Comparison of ENCODE assay signal across 8 mouse cellular contexts in the genomic region with DNA sequence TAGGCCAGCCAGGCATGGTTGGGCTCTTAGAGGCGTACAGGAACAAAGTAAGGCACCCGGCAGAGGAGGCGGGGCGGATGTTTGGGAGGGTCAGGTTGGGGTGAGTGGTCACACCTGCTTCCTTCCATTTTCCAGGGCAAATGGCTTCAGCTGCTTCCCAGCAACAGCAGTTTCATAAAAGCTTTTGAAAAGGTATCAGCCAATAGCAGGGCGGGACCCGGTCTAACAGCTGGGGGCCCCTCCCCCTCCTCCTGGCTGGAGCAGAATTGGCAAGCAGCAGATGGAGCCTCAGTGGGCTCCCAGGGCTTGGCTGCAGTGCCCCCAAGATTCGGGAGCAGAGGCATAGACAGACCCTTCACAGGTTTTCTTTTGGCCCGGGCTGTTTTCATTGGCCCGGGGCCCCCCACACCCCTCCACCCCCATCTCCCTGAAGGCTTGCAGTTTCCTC. TPM values are rescaled to one million over a fixed set of nuclear protein-coding genes. Genes with fewer than 3 reads are reported as not detected.
A peak's percentile ranks its signal among the peaks of the same experiment; 100 is the strongest.
DNase-seq lines count a peak whose midpoint lies in the region; ATAC-seq and TF ChIP-seq lines count a peak whose summit lies in the region.

No protein-coding gene starts in this region.

- H3K27me3 ChIP-seq in forebrain, embryonic 12.5 days = no peaks in the 10 kb centered on the region

- peak overlapping the region; percentile 55 for H3K4me3 ChIP-seq in gastrocnemius, adult 2 months
- peak overlapping the region; percentile 16 for H3K4me3 ChIP-seq in forebrain, embryonic 12.5 days (replicated peaks)

- ATAC-seq in forebrain, embryonic 12.5 days (ENCODE audit: low FRiP score) = peak; percentile 95

- 2% methylated on average over 9 of the region's 9 CpGs for WGBS in forebrain, embryonic 12.5 days

- no peaks in the 10 kb centered on the region for H3K9me3 ChIP-seq in forebrain, embryonic 12.5 days

- H3K4me2 ChIP-seq in forebrain, embryonic 12.5 days = peak overlapping the region; percentile 47

- TF ChIP-seq CTCF in gastrocnemius, adult 2 months (IDR thresholded peaks at IDR 0.05) = no peak

- H3K36me3 ChIP-seq in forebrain, embryonic 12.5 days (replicated peaks) = no peaks in the 10 kb centered on the region

- peaks cover 30% of the 10 kb centered on the region for H3K4me1 ChIP-seq in forebrain, embryonic 12.5 days

- H3K9ac ChIP-seq in forebrain, embryonic 12.5 days = peak overlapping the region; percentile 44

- DNase-seq in gastrocnemius, adult 2 months = peak; percentile 58
- DNase-seq in gastrocnemius, adult 18-20 months (ENCODE audit: low spot score) = no peak
- DNase-seq in heart, postnatal 36 days = peak; percentile 45 to 48
- DNase-seq in kidney, postnatal 4 days = peak; percentile 80 to 88
- peak; percentile 82 for DNase-seq in neural tube, embryonic 10.5 days (ENCODE audit: extremely low spot score, low spot score)
- no peak for DNase-seq in frontal cortex, postnatal 36 days (ENCODE audit: low spot score in 2 of 2)
- no peak for DNase-seq in left cerebral cortex, adult 18-20 months (ENCODE audit: low spot score in 2 of 2)

- peak overlapping the region; percentile 31 for H3K27ac ChIP-seq in gastrocnemius, adult 2 months
- H3K27ac ChIP-seq in forebrain, embryonic 12.5 days = peak overlapping the region; percentile 93

- intact Hi-C loops in gastrocnemius, adult 2 months (cut with DNase I) = no loop called here
- intact Hi-C loops in heart, postnatal 36 days (cut with DNase I) = loop anchor here (2.0 to 5.0 kb wide), 3 partner anchors 39 to 101 kb away; partner anchors contain the start of gene Rgs16

RNA-seq across cellular contexts. Expression of gene Rgs8, which starts 11.3 kb away (rescaled TPM):
- total RNA-seq in gastrocnemius, adult 2 months (2021) = not detected
- total RNA-seq in gastrocnemius, adult 18-20 months (2021) = not detected
- 24.3 and 25.1 TPM in 2 replicates for polyA plus RNA-seq in forebrain, embryonic 12.5 days (2016; fragmentation: Nextera tagmentation; extraction: Ambion mirVana)
- not detected for total RNA-seq in heart, postnatal 36 days (2021)
- 10 to 100 TPM; 60.4 to 61.1 TPM for total RNA-seq in left cerebral cortex, adult 18-20 months (2021)

Comparison
In these comparisons a context has a peak if more than half of its experiments do, and no peak if none do; other contexts are left out.
1. DNase-seq: peak in gastrocnemius, adult 2 months (single experiment), heart, postnatal 36 days (2 of 2), kidney, postnatal 4 days (2 of 2) and neural tube, embryonic 10.5 days (single experiment); none in gastrocnemius, adult 18-20 months (single experiment), frontal cortex, postnatal 36 days (0 of 2) and left cerebral cortex, adult 18-20 months (0 of 2).
2. RNA of gene Rgs8, which starts 11.3 kb away (total RNA-seq): 60.4 to 61.1 TPM in left cerebral cortex, adult 18-20 months; not detected in gastrocnemius, adult 2 months, not detected in gastrocnemius, adult 18-20 months and not detected in heart, postnatal 36 days; every median in the first group is over 10 times any median in the second.